Mouse (Mus musculus): Measurements from ENCODE around the gene Polg. TPM values are rescaled to one million over a fixed set of nuclear protein-coding genes. Genes with fewer than 3 reads are reported as not detected.

Polg gene
- polyA plus RNA-seq, 1 experiment from 2014 or later, result 11.0 TPM

- Histone ChIP-seq H3K4me3 (ENCODE audit: inconsistent target) (no peak overlapping the region), H3K79me2 (ENCODE audit: inconsistent target) (no peaks in the 10 kb centered on the region)
- WGBS (ENCODE audit: missing documents), result 14% methylated on average over 6 of the region's 6 CpGs
Measured at GRCm38 (mm10) chr7:79506531-79507090, 40.4 kb upstream of the Polg start.

GRCm38 (mm10) chr7:79505876-79506530 lies 39.8 kb upstream of the Polg start:
- 8% methylated on average over 28 of the region's 28 CpGs for WGBS (ENCODE audit: missing documents)
- no peak overlapping the region for H3K4me3 ChIP-seq (ENCODE audit: inconsistent target)
- H3K36me3 ChIP-seq (ENCODE audit: inconsistent target), result no peaks in the 10 kb centered on the region
- no peaks in the 10 kb centered on the region for H3K79me2 ChIP-seq (ENCODE audit: inconsistent target)
- H3K27ac ChIP-seq, result no peak overlapping the region

More at GRCm38 (mm10) chr7:79506531-79507090, 40.4 kb upstream of the Polg start:
- Histone ChIP-seq H3K36me3 (ENCODE audit: inconsistent target) (no peaks in the 10 kb centered on the region), H3K27ac (no peak overlapping the region)

DNA sequence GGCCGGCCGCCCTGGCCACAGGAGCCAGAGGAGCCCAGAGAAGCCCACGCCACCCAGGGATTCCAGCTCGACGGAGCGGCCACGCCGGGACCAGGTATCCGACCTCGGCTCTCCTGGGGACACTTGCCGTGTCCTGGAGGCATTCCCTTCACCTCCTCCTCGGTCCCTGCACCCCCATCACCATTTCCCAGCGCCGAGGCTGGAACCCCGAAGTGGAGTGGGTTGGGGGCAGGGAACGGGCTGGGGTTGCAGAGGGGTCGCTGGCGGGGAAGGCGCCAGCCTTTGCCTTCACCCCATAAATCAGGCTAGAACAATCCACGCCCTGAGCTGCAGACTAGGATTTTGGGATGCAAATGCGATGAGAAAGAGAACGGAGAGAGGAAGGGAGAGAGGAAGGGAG lies 39.2 kb upstream of the Polg start:
- no peaks in the 10 kb centered on the region for H3K79me2 ChIP-seq (ENCODE audit: inconsistent target)
- H3K4me3 ChIP-seq (ENCODE audit: inconsistent target), result no peak overlapping the region
- WGBS (ENCODE audit: missing documents), result 4% methylated on average over 16 of the region's 22 CpGs
- no peak overlapping the region for H3K27ac ChIP-seq
- H3K36me3 ChIP-seq (ENCODE audit: inconsistent target), result no peaks in the 10 kb centered on the region

DNA sequence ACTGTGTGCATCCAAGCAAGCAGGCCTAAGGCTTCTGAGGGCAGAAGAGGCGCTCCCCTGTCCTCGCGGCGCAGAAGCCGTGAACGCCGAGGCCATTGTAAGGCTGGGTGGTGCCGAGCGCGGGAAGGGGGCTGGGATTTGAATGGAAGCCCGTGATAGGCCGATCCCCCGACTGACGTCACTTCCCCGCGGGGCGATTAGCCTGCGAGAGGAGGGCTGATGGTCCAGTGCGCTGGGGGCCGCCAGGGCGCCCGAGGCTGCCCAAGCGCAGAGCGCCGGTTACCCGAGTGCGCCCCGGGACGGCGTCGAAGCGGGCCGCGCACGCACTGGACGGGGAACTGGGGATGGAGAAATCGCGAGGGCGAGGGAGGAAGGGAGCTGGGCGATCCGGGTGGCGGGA lies 38.6 kb upstream of the Polg start:
- no peaks in the 10 kb centered on the region for H3K79me2 ChIP-seq (ENCODE audit: inconsistent target)
- H3K27ac ChIP-seq, result no peak overlapping the region
- H3K4me3 ChIP-seq (ENCODE audit: inconsistent target), result no peak overlapping the region
- WGBS (ENCODE audit: missing documents), result 2% methylated on average over 39 of the region's 42 CpGs
- no peaks in the 10 kb centered on the region for H3K36me3 ChIP-seq (ENCODE audit: inconsistent target)

GRCm38 (mm10) chr7:79503656-79504250 lies 37.6 kb upstream of the Polg start:
- WGBS (ENCODE audit: missing documents), result 16% methylated on average over 5 of the region's 5 CpGs
- Histone ChIP-seq H3K27ac (no peak overlapping the region), H3K79me2 (ENCODE audit: inconsistent target) (no peaks in the 10 kb centered on the region), H3K4me3 (ENCODE audit: inconsistent target) (no peak overlapping the region), H3K36me3 (ENCODE audit: inconsistent target) (no peaks in the 10 kb centered on the region)

DNA sequence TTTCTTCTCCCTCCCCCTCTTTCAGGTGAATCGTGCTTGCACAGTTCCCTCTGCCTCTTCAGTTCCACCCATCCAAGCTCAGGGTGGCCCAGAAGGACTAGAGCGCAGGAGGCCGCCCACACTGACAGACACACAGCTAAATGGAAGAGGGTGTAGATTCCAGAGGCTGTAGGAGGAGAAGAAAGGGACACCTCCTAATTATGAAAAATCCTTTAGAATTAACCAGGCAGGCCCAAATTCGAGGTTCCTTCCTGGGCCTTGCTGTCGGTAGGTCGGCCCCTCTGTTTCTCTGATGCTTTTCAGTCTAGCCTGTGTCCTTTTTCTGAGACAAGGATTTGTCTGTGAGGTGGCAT lies 36.9 kb upstream of the Polg start:
- no peaks in the 10 kb centered on the region for H3K36me3 ChIP-seq (ENCODE audit: inconsistent target)
- H3K27ac ChIP-seq, result no peak overlapping the region
- H3K4me3 ChIP-seq (ENCODE audit: inconsistent target), result no peak overlapping the region
- H3K79me2 ChIP-seq (ENCODE audit: inconsistent target), result no peaks in the 10 kb centered on the region
- 23% methylated on average over 6 of the region's 6 CpGs for WGBS (ENCODE audit: missing documents)

- Histone ChIP-seq H3K4me3 (ENCODE audit: inconsistent target) (no peak overlapping the region), H3K79me2 (ENCODE audit: inconsistent target) (no peaks in the 10 kb centered on the region), H3K36me3 (ENCODE audit: inconsistent target) (no peaks in the 10 kb centered on the region), H3K27ac (no peak overlapping the region)
- WGBS (ENCODE audit: missing documents), result 9% methylated on average over 10 of the region's 10 CpGs
Measured at GRCm38 (mm10) chr7:79502152-79503102, 36.3 kb upstream of the Polg start.

- Histone ChIP-seq H3K36me3 (ENCODE audit: inconsistent target) (no peaks in the 10 kb centered on the region), H3K27ac (no peak overlapping the region), H3K4me3 (ENCODE audit: inconsistent target) (no peak overlapping the region), H3K79me2 (ENCODE audit: inconsistent target) (no peaks in the 10 kb centered on the region)
- 8% methylated on average over 8 of the region's 8 CpGs for WGBS (ENCODE audit: missing documents)
Measured at GRCm38 (mm10) chr7:79501581-79502031, 35.4 kb upstream of the Polg start.

DNA sequence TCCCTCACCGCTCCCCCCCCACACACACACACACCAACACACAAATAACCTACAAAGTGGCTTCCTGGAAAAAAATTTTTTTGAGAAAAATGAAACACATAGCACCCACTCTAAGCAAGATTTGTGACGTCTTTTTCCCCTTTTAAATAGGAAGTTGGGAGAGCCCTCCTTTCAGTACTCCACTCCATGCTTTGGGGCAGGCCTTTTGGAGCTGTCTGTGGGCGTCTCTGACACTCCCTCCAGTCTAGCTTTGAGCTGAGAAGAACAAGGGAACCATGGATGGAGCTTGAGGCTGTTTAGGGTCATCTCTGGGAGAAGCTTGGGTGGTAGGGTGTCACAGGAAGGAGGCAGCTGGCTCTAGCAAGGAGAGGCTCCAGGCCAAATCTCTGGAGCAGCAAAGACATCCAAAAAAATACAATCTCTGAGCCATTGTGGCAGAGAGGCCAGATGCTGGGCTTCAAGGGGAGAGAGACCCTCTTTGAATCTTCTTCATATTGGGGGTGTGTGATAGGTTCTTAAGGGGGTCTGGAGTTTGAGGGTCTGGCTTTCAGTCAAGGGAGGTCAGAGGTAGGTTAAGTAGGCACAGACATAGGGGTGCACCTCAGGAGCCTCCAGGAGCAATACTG lies 34.6 kb upstream of the Polg start:
- 14% methylated on average over 3 of the region's 3 CpGs for WGBS (ENCODE audit: missing documents)
- H3K79me2 ChIP-seq (ENCODE audit: inconsistent target), result no peaks in the 10 kb centered on the region
- no peak overlapping the region for H3K4me3 ChIP-seq (ENCODE audit: inconsistent target)
- no peaks in the 10 kb centered on the region for H3K36me3 ChIP-seq (ENCODE audit: inconsistent target)
- no peak overlapping the region for H3K27ac ChIP-seq

- no peaks in the 10 kb centered on the region for H3K79me2 ChIP-seq (ENCODE audit: inconsistent target)
- no peaks in the 10 kb centered on the region for H3K36me3 ChIP-seq (ENCODE audit: inconsistent target)
- WGBS (ENCODE audit: missing documents), result 4% methylated on average over 70 of the region's 72 CpGs
- no peak overlapping the region for H3K4me3 ChIP-seq (ENCODE audit: inconsistent target)
- no peak overlapping the region for H3K27ac ChIP-seq
Measured at GRCm38 (mm10) chr7:79499596-79500570, 33.7 kb upstream of the Polg start.

DNA sequence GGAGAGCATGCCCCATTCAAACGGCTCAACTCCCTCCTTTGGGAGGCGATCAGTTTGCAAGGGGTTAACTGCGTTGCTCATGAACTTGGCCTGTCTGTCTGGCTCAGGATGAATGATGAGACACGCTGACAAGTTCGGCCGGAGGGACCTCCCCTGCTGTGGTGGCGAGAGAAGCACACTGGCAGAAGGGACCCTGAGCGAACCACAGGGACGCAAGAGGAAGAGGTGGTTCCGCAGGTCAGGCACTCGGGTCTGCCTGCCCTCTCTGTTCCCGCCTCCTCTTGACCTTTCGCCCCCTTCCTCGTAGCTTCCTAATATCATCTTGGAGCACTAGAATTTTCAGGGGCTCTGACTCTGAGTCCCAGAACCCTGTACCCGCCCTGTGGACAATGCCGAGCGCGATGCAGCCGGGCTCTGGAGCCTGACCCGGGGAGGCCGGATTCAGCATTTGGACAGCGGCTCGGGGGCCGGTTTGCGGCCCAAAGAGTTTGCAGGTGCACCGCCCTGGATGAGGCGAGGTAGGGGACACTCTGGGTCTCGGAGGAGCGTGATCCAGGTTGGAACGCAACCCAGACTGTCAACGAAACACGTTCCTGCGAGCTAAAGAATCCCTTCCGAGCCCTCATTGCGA lies 32.9 kb upstream of the Polg start:
- Histone ChIP-seq H3K4me3 (ENCODE audit: inconsistent target) (no peak overlapping the region), H3K36me3 (ENCODE audit: inconsistent target) (no peaks in the 10 kb centered on the region), H3K27ac (no peak overlapping the region), H3K79me2 (ENCODE audit: inconsistent target) (no peaks in the 10 kb centered on the region)
- 2% methylated on average over 35 of the region's 35 CpGs for WGBS (ENCODE audit: missing documents)

GRCm38 (mm10) chr7:79498356-79498755 lies 32.2 kb upstream of the Polg start:
- H3K4me3 ChIP-seq (ENCODE audit: inconsistent target), result no peak overlapping the region
- no peaks in the 10 kb centered on the region for H3K36me3 ChIP-seq (ENCODE audit: inconsistent target)
- no peak overlapping the region for H3K27ac ChIP-seq
- whole genome bisulfite sequencing (ENCODE audit: missing documents), result 16% methylated on average over 6 of the region's 6 CpGs
- no peaks in the 10 kb centered on the region for H3K79me2 ChIP-seq (ENCODE audit: inconsistent target)

DNA sequence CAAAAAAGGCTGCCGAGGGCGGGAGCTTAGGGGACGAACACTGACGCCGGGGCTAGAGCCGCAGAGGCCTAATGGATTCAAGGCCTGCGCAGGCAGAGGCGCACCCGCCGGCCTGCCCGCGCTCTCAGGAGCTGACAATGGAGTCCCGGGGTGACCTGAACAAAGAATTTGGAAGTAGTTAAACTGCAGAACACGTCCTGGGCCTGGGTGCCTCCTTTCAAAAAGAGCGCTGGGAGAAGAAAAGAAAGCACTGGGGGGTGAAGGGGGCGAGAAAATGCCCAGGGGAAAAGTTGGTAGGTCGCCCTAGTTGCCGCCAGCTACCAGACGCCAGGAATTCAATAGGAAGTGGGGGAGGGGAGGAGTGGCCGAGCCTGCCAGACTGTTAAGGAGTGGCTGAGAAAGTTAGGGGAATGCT lies 31.5 kb upstream of the Polg start:
- H3K79me2 ChIP-seq (ENCODE audit: inconsistent target), result no peaks in the 10 kb centered on the region
- no peak overlapping the region for H3K27ac ChIP-seq
- no peaks in the 10 kb centered on the region for H3K36me3 ChIP-seq (ENCODE audit: inconsistent target)
- no peak overlapping the region for H3K4me3 ChIP-seq (ENCODE audit: inconsistent target)
- WGBS (ENCODE audit: missing documents), result 13% methylated on average over 20 of the region's 20 CpGs
